Mouse (Mus musculus) forebrain, embryonic 12.5 days (tissue): Measurements from ENCODE around the gene Insig1. TPM values are rescaled to one million over a fixed set of nuclear protein-coding genes. Genes with fewer than 3 reads are reported as not detected.

ENCODE experiments used
- ATAC-seq: fragments of 200-750 bp; cut with Nextera tagmentation; 2 replicates; pipeline ENCODE4 v1.8.0; 2017; ENCODE audit warnings: moderate TSS enrichment; ENCODE audit not compliant: low FRiP score
- H3K27ac ChIP-seq: fragments of 300-500 bp; sonication (generic); 2 replicates; pipeline ENCODE4 v1.5.1; 2016; ENCODE audit warnings: mild to moderate bottlenecking
- H3K27me3 ChIP-seq: fragments of 300-500 bp; sonication (generic); 2 replicates; pipeline ENCODE4 v1.6.1; 2016; ENCODE audit warnings: mild to moderate bottlenecking
- H3K36me3 ChIP-seq: fragments of 300-500 bp; sonication (generic); replicated peaks from 2 replicates; pipeline ENCODE4 v1.6.1; 2016; ENCODE audit warnings: mild to moderate bottlenecking
- H3K4me1 ChIP-seq: fragments of 300-500 bp; sonication (generic); 2 replicates; pipeline ENCODE4 v1.6.1; 2016
- H3K4me2 ChIP-seq: fragments of 300-500 bp; sonication (generic); 2 replicates; pipeline ENCODE4 v1.6.1; 2016; ENCODE audit warnings: mild to moderate bottlenecking, moderate library complexity
- H3K4me3 ChIP-seq: fragments of 300-500 bp; sonication (generic); replicated peaks from 2 replicates; pipeline ENCODE4 v1.5.1; 2016; ENCODE audit warnings: mild to moderate bottlenecking
- H3K9ac ChIP-seq: fragments of 300-500 bp; sonication (generic); 2 replicates; pipeline ENCODE4 v1.6.1; 2016; ENCODE audit warnings: mild to moderate bottlenecking
- H3K9me3 ChIP-seq: fragments of 300-500 bp; sonication (generic); 2 replicates; pipeline ENCODE4 v1.6.1; 2016
- WGBS: fragments of 180-500 bp; shearing (Covaris S2); methylation state at CpG from one replicate; pipeline ENCODE4 v1.1.7; 2016; 5-methylcytosine and 5-hydroxymethylcytosine counted together
- polyA plus RNA-seq: library from polyadenylated mRNA; unstranded; fragments of >200 nt; fragmentation: Nextera tagmentation; extraction: Ambion mirVana; gene quantifications from 2 replicates; pipeline ENCODE4 v1.2.1, GENCODE M21; 2016

Insig1 gene
- polyA plus RNA-seq, 1 experiment from 2014 or later: 109 TPM

DNA sequence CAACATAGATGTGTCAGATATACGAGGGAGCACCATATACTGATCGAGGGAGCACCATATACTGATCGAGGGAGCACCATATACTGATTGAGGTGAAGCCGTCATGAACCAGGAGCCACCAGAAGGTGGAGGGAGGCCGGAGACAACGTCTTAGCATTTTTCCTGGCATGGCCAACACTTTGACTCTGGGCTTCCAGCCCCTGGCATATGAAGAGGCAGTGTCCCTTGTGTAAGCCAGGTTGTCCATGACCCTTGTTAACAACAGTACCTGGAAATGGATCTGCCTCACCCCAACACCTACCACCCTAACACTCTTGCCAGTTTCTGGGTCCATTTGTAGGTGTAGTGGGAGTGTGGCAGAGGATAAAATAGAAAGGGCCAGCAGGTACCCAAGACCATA, 23.7 kb downstream of the Insig1 start:
- no peak overlapping the region for H3K4me2 ChIP-seq
- peaks cover 5% of the 10 kb centered on the region; the same call in 1 of the 2 replicates for H3K27me3 ChIP-seq
- H3K36me3 ChIP-seq: no peaks in the 10 kb centered on the region
- ATAC-seq: no peak
- H3K4me3 ChIP-seq: no peak overlapping the region
- H3K9me3 ChIP-seq: no peaks in the 10 kb centered on the region
- WGBS: 78% methylated on average over 6 of the region's 6 CpGs
- no peaks in the 10 kb centered on the region for H3K4me1 ChIP-seq
- no peak overlapping the region for H3K27ac ChIP-seq
- H3K9ac ChIP-seq: no peak overlapping the region

DNA sequence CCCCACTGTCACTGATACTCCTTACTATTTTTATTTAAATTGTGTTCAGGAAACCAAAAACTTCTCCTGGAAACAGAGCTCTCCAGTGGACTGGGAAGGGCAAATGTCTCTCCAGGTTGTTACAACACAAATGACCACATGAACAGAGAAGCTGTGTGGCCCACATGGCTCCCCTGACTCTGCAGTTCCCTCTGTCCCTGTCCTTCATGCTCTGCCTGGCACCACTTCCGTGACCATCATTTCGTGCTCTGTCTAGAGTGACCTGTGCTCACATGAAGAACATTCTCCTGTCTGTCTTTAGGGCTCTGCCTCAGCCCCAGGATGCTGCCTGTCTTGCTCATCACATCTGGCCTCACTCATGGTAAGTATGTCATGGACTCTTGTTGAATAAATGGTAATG, 24.5 kb downstream of the Insig1 start:
- H3K27me3 ChIP-seq: peaks cover 5% of the 10 kb centered on the region; the same call in 1 of the 2 replicates
- WGBS: 80% methylated on average over 2 of the region's 2 CpGs
- H3K9me3 ChIP-seq: no peaks in the 10 kb centered on the region
- H3K4me1 ChIP-seq: no peaks in the 10 kb centered on the region
- H3K9ac ChIP-seq: no peak overlapping the region
- H3K27ac ChIP-seq: no peak overlapping the region
- H3K4me2 ChIP-seq: no peak overlapping the region
- no peak overlapping the region for H3K4me3 ChIP-seq
- H3K36me3 ChIP-seq: no peaks in the 10 kb centered on the region
- no peak for ATAC-seq

GRCm38 (mm10) chr5:28106966-28107365, 35.8 kb downstream of the Insig1 start:
- Histone ChIP-seq H3K27me3 (peaks cover 13% of the 10 kb centered on the region), H3K9me3 (no peaks in the 10 kb centered on the region), H3K4me2 (no peak overlapping the region), H3K9ac (no peak overlapping the region), H3K36me3 (no peaks in the 10 kb centered on the region), H3K4me1 (no peaks in the 10 kb centered on the region), H3K27ac (no peak overlapping the region), H3K4me3 (no peak overlapping the region)
- ATAC-seq: no peak
- WGBS: 71% methylated on average over 4 of the region's 4 CpGs

DNA sequence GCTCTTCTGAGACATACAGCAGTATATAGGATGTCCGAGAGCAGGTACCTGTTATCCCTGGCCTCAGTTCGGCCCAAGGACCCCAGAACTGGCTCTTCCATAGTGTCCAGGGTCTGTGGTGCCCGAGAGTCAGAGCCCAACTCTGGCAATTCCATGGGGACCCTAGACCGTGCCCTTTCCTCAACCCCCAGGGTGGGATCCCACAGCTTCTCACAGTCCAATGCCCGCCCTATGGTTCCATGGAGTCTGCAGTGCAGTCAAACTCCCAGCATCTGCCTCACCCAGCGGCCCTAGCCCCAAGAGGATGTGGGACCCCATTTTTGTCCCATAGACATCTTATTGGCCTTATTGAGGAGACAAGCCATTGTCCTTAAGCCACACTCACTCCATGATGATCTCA, 36.8 kb downstream of the Insig1 start:
- no peak overlapping the region for H3K4me2 ChIP-seq
- no peak for ATAC-seq
- H3K36me3 ChIP-seq: no peaks in the 10 kb centered on the region
- H3K27me3 ChIP-seq: peaks cover 16% of the 10 kb centered on the region
- no peaks in the 10 kb centered on the region for H3K4me1 ChIP-seq
- no peaks in the 10 kb centered on the region for H3K9me3 ChIP-seq
- no peak overlapping the region for H3K4me3 ChIP-seq
- 83% methylated on average over 6 of the region's 6 CpGs for WGBS
- H3K9ac ChIP-seq: no peak overlapping the region
- H3K27ac ChIP-seq: no peak overlapping the region

- Histone ChIP-seq H3K9ac (no peak overlapping the region), H3K9me3 (no peaks in the 10 kb centered on the region), H3K4me3 (no peak overlapping the region), H3K4me1 (no peaks in the 10 kb centered on the region), H3K4me2 (no peak overlapping the region), H3K36me3 (no peaks in the 10 kb centered on the region), H3K27ac (no peak overlapping the region), H3K27me3 (peaks cover 27% of the 10 kb centered on the region)
- 64% methylated on average over 2 of the region's 2 CpGs for WGBS
- no peak for ATAC-seq
Observed at GRCm38 (mm10) chr5:28110881-28111280, 39.7 kb downstream of the Insig1 start.

DNA sequence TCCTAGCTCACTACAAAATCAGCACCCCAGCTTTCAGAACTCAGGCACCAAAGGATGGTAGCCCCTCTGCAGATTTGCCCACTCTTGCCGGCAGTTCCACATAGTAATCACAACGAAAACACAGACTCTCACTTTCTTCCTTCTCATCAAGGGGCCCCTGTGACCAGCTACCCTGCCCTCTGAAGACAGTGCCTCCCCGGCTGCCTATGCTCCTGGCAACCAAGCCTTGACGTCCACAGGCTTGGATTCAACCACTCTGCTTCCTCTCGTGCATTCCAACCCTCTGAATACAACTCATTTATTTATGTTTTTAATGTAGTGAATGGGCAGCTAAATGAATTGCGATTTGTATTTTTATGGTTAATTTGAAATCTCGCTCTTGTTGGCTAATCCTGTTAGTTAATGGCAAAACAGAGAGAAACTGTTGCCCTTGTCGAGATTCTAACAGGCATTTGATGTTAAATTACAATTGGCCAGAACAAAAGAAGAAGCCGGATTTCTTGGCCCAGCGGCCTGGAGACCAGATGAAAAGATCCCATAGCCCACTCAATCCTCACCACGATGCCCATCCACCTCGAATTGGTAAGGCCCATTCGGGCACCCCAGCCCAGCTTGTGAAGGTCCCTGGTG, 46.2 kb downstream of the Insig1 start:
- H3K4me2 ChIP-seq: no peak overlapping the region

GRCm38 (mm10) chr5:28117882-28118530, 46.8 kb downstream of the Insig1 start:
- peaks cover 18% of the 10 kb centered on the region for H3K4me1 ChIP-seq
- peaks cover 79% of the 10 kb centered on the region for H3K27me3 ChIP-seq
- under 1% methylated on average over 30 of the region's 30 CpGs for WGBS
- no peaks in the 10 kb centered on the region for H3K36me3 ChIP-seq
- H3K4me3 ChIP-seq: peak overlapping the region; percentile 18
- H3K9ac ChIP-seq: no peak overlapping the region
- ATAC-seq: no peak
- peak overlapping the region; percentile 34 for H3K4me2 ChIP-seq
- no peaks in the 10 kb centered on the region for H3K9me3 ChIP-seq
- no peak overlapping the region for H3K27ac ChIP-seq

More for the DNA sequence above, 46.2 kb downstream of the Insig1 start:
- Histone ChIP-seq H3K4me3 (no peak overlapping the region), H3K9ac (no peak overlapping the region), H3K36me3 (no peaks in the 10 kb centered on the region), H3K27ac (no peak overlapping the region), H3K27me3 (peaks cover 76% of the 10 kb centered on the region), H3K9me3 (no peaks in the 10 kb centered on the region), H3K4me1 (peaks cover 17% of the 10 kb centered on the region)
- under 1% methylated on average over 13 of the region's 13 CpGs for WGBS
- no peak for ATAC-seq

DNA sequence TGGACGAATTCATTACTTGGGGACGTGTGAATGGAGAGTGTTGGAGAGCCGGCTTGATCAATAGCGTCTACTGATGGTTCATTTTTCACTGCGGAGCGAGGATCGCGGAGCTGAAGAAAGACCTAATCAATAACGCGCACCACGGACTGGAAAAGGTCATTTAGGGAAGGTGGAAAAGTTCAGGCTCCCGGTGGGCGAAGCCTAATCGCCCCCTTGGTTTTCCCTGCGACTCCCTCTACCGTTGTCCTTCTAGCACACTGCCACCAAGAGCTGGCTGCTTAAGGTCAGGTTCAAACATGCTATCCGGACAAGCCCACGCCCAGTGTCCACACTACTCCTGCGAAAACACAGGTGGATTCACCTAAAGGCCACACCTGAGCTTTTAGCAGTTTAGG, 47.4 kb downstream of the Insig1 start:
- under 1% methylated on average over 19 of the region's 19 CpGs for WGBS
- H3K9ac ChIP-seq: no peak overlapping the region
- H3K36me3 ChIP-seq: no peaks in the 10 kb centered on the region
- H3K27me3 ChIP-seq: peaks cover 82% of the 10 kb centered on the region
- no peak overlapping the region for H3K27ac ChIP-seq
- H3K4me1 ChIP-seq: peaks cover 23% of the 10 kb centered on the region
- no peaks in the 10 kb centered on the region for H3K9me3 ChIP-seq
- H3K4me3 ChIP-seq: peak overlapping the region; percentile 18
- ATAC-seq: no peak
- H3K4me2 ChIP-seq: peak overlapping the region; percentile 34; the same call in 1 of the 2 replicates

GRCm38 (mm10) chr5:28119576-28119975, 48.4 kb downstream of the Insig1 start:
- no peak overlapping the region for H3K9ac ChIP-seq
- no peak for ATAC-seq
- H3K4me2 ChIP-seq: no peak overlapping the region
- 24% methylated on average over 3 of the region's 3 CpGs for WGBS
- H3K4me1 ChIP-seq: peaks cover 33% of the 10 kb centered on the region
- no peaks in the 10 kb centered on the region for H3K9me3 ChIP-seq
- H3K27me3 ChIP-seq: peaks cover 83% of the 10 kb centered on the region
- no peaks in the 10 kb centered on the region for H3K36me3 ChIP-seq
- no peak overlapping the region for H3K4me3 ChIP-seq
- H3K27ac ChIP-seq: no peak overlapping the region

GRCm38 (mm10) chr5:28122491-28123454, 51.6 kb downstream of the Insig1 start:
- no peaks in the 10 kb centered on the region for H3K36me3 ChIP-seq
- peak; percentile 83; the same call in 1 of the 2 replicates for ATAC-seq
- H3K9me3 ChIP-seq: no peaks in the 10 kb centered on the region
- no peak overlapping the region for H3K9ac ChIP-seq
- no peak overlapping the region for H3K4me3 ChIP-seq
- H3K4me1 ChIP-seq: peaks cover 24% of the 10 kb centered on the region
- WGBS: under 1% methylated on average over 27 of the region's 27 CpGs
- no peak overlapping the region for H3K27ac ChIP-seq
- H3K4me2 ChIP-seq: no peak overlapping the region
- H3K27me3 ChIP-seq: peaks cover 97% of the 10 kb centered on the region

GRCm38 (mm10) chr5:28123455-28123825, 52.3 kb downstream of the Insig1 start:
- Histone ChIP-seq H3K9ac (no peak overlapping the region), H3K4me3 (no peak overlapping the region), H3K36me3 (no peaks in the 10 kb centered on the region), H3K27me3 (peaks cover 97% of the 10 kb centered on the region), H3K27ac (no peak overlapping the region), H3K9me3 (no peaks in the 10 kb centered on the region), H3K4me2 (no peak overlapping the region), H3K4me1 (peaks cover 18% of the 10 kb centered on the region)
- ATAC-seq: no peak
- 2% methylated on average over 11 of the region's 11 CpGs for WGBS
